Mouse (Mus musculus): ENCODE measurements around the gene Ly6g5b.

GRCm38 (mm10) chr17:35071454-35071853 lies 43.8 kb downstream of the Ly6g5b start:
- no peak for TF ChIP-seq CTCF (IDR thresholded peaks at IDR 0.05; ENCODE audit: insufficient read depth, low read depth, low read length)
- TF ChIP-seq POLR2A (IDR thresholded peaks at IDR 0.05; ENCODE audit: insufficient read depth, low read depth, low read length): no peak

All from olfactory bulb, adult 2 months (tissue).